In the genomic region with DNA sequence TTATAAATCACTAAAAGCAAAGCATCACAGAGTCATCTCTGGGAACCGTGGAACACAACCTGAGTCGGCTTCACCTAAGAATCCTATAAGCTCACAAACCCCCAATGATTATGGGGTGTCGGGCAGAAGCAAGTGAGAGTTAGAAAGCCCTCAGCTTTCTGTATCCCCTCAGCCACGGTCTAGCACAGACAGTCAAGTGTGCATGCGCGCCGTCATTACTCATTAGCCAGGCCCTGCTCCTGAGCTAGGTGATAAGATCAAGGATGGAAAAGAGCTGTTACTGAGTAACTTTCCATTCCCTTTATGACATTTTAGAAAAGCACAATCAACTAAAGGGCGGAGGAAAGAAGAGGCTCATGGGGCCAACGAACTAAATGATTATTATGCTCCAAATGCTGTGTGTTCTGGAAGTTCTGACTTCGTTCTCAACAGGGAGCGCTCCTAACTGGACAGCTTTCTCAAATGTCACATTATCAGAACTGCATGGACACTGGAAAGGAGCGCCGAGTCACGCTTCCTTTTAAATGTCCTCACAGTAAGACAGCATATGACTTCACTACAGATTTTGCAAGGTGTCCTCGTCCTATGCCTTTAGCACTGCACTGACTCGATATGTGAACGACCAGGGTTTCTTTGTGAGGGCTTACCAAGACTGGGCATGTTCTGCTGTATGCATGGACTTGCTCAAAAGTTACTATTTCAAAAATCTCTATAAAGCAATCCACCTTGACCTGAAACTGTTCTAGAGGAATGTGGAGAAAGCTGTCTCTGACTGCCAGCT, we compare ENCODE assay signal across 17 mouse cellular contexts. TPM values are rescaled to one million over a fixed set of nuclear protein-coding genes. Genes with fewer than 3 reads are reported as not detected.
A peak's percentile ranks its signal among the peaks of the same experiment; 100 is the strongest.
DNase-seq lines count a peak whose midpoint lies in the region; ATAC-seq and TF ChIP-seq lines count a peak whose summit lies in the region.
"Had no signal": no experiment of that assay in that cellular context is flagged by ENCODE, and none has a peak within 500 bp of the region (broad histone marks: within the 10 kb centered on the region; RNA-seq: fewer than 3 reads in every experiment).

No protein-coding gene starts in this region.

- peak; percentile 37 for DNase-seq in adrenal gland, adult 2 months
- no peak for DNase-seq in adrenal gland, adult 8-10 months
- peak; percentile 60 for DNase-seq in intestine, embryonic 14.5 days (ENCODE audit: low spot score)
- peak; percentile 59 for DNase-seq in kidney, postnatal 0 days (ENCODE audit: low spot score)
- DNase-seq in liver, embryonic 14.5 days (ENCODE audit: low read depth in 3 of 3, low spot score in 3 of 3) = peak in 2 of 3 experiments; percentile 15 to 17
- no peak for DNase-seq in testis, postnatal 10 days (ENCODE audit: low spot score)
- DNase-seq in right cerebral cortex, postnatal 25 days = no peak
- DNase-seq: cerebellum, postnatal 36 days; heart, postnatal 36 days; lung, postnatal 4 days; thymus, adult 18-20 months had no signal

- no peak for TF ChIP-seq CTCF in kidney, postnatal 0 days (IDR thresholded peaks at IDR 0.05; ENCODE audit: low read depth)
- TF ChIP-seq CTCF in liver, embryonic 14.5 days (IDR thresholded peaks at IDR 0.05; ENCODE audit: low read depth) = no peak

- no peak overlapping the region for H3K4me2 ChIP-seq in intestine, embryonic 14.5 days (ENCODE audit: low read length)
- H3K4me2 ChIP-seq in kidney, postnatal 0 days (ENCODE audit: low read length) = 0 out of 2 replicates have a peak overlapping the region, but pooled peaks have one; percentile 21
- no peak overlapping the region for H3K4me2 ChIP-seq in liver, embryonic 14.5 days (ENCODE audit: low read depth)
- H3K4me2 ChIP-seq in midbrain, embryonic 15.5 days = no peak overlapping the region
- H3K4me2 ChIP-seq: embryonic facial prominence, embryonic 15.5 days had no signal

- ATAC-seq in intestine, embryonic 14.5 days (replicated peaks; ENCODE audit: low FRiP score, low TSS enrichment, low read depth) = peak; percentile 90
- peak; percentile 90 for ATAC-seq in kidney, postnatal 0 days (replicated peaks; ENCODE audit: low FRiP score, low read depth)
- ATAC-seq in liver, embryonic 14.5 days (ENCODE audit: insufficient read depth) = peak; percentile 67
- no peak for ATAC-seq in midbrain, embryonic 15.5 days (replicated peaks)
- ATAC-seq: forebrain, embryonic 16.5 days had no signal

- H3K36me3 ChIP-seq in intestine, embryonic 14.5 days (ENCODE audit: control insufficient read depth, insufficient read depth, low read length) = peaks cover 11% of the 10 kb centered on the region
- H3K36me3 ChIP-seq in kidney, postnatal 0 days (ENCODE audit: insufficient read depth, low read length) = peaks cover 17% of the 10 kb centered on the region
- H3K36me3 ChIP-seq in liver, embryonic 14.5 days (replicated peaks; ENCODE audit: control insufficient read depth, insufficient read depth, low read depth) = no peaks in the 10 kb centered on the region; the same call in 1 of the 2 replicates
- H3K36me3 ChIP-seq in midbrain, embryonic 15.5 days (replicated peaks) = 0 out of 2 replicates have a peak, but pooled peaks cover 2% of the 10 kb centered on the region

- TF ChIP-seq EP300 in liver, embryonic 14.5 days (IDR thresholded peaks at IDR 0.05; ENCODE audit: low read depth) = no peak

- WGBS in intestine, embryonic 14.5 days = 75% methylated on average over 17 of the region's 17 CpGs
- 72% methylated on average over 17 of the region's 17 CpGs for WGBS in kidney, postnatal 0 days
- WGBS in liver, embryonic 14.5 days (ENCODE audit: insufficient replicate concordance) = 74% methylated on average over 17 of the region's 17 CpGs
- 93% methylated on average over 17 of the region's 17 CpGs for WGBS in midbrain, embryonic 15.5 days

- no peak overlapping the region for H3K4me3 ChIP-seq in intestine, embryonic 14.5 days (ENCODE audit: low read depth, low read length)
- no peak overlapping the region for H3K4me3 ChIP-seq in kidney, postnatal 0 days (replicated peaks; ENCODE audit: low read depth, low read length)
- H3K4me3 ChIP-seq in liver, embryonic 14.5 days (ENCODE audit: insufficient read depth in 1 of 2, low read depth in 2 of 2, low read length in 2 of 2) = no peak overlapping the region
- no peak overlapping the region for H3K4me3 ChIP-seq in midbrain, embryonic 15.5 days
- H3K4me3 ChIP-seq: embryonic facial prominence, embryonic 15.5 days had no signal

- no peaks in the 10 kb centered on the region; the same call in 1 of the 2 replicates for H3K4me1 ChIP-seq in intestine, embryonic 14.5 days (replicated peaks; ENCODE audit: control insufficient read depth, insufficient read depth, low read length)
- H3K4me1 ChIP-seq in kidney, postnatal 0 days (replicated peaks; ENCODE audit: insufficient read depth, low read length) = no peaks in the 10 kb centered on the region
- H3K4me1 ChIP-seq in liver, embryonic 14.5 days (replicated peaks; ENCODE audit: control insufficient read depth in 2 of 2, insufficient read depth in 2 of 2, low read length in 1 of 2) = peaks cover 0 to 5% of the 10 kb centered on the region in 2 experiments; a peak in 1 of 4 replicates
- no peaks in the 10 kb centered on the region for H3K4me1 ChIP-seq in midbrain, embryonic 15.5 days
- H3K4me1 ChIP-seq: embryonic facial prominence, embryonic 15.5 days had no signal

- no peaks in the 10 kb centered on the region for H3K9me3 ChIP-seq in intestine, embryonic 14.5 days (ENCODE audit: control insufficient read depth, low read length)
- no peaks in the 10 kb centered on the region for H3K9me3 ChIP-seq in kidney, postnatal 0 days (replicated peaks; ENCODE audit: low read length)
- H3K9me3 ChIP-seq in liver, embryonic 14.5 days (ENCODE audit: control insufficient read depth, low read length) = no peaks in the 10 kb centered on the region
- no peaks in the 10 kb centered on the region for H3K9me3 ChIP-seq in midbrain, embryonic 15.5 days
- H3K9me3 ChIP-seq: embryonic facial prominence, embryonic 15.5 days had no signal

- no peaks in the 10 kb centered on the region for H3K27me3 ChIP-seq in intestine, embryonic 14.5 days (replicated peaks; ENCODE audit: control insufficient read depth, insufficient read depth, low read length)
- no peaks in the 10 kb centered on the region for H3K27me3 ChIP-seq in kidney, postnatal 0 days (ENCODE audit: insufficient read depth, low read length)
- H3K27me3 ChIP-seq in liver, embryonic 14.5 days (ENCODE audit: control insufficient read depth, insufficient read depth, low read length) = no peaks in the 10 kb centered on the region
- H3K27me3 ChIP-seq in midbrain, embryonic 15.5 days (replicated peaks) = no peaks in the 10 kb centered on the region
- H3K27me3 ChIP-seq: embryonic facial prominence, embryonic 15.5 days had no signal

- H3K9ac ChIP-seq in intestine, embryonic 14.5 days (ENCODE audit: low read length) = no peak overlapping the region
- H3K9ac ChIP-seq in kidney, postnatal 0 days (ENCODE audit: low read depth, low read length) = no peak overlapping the region
- no peak overlapping the region for H3K9ac ChIP-seq in liver, embryonic 14.5 days (replicated peaks)
- no peak overlapping the region for H3K9ac ChIP-seq in midbrain, embryonic 15.5 days
- H3K9ac ChIP-seq: embryonic facial prominence, embryonic 15.5 days had no signal

- H3K27ac ChIP-seq in intestine, embryonic 14.5 days (ENCODE audit: low read depth) = no peak overlapping the region
- peak overlapping the region; percentile 79 for H3K27ac ChIP-seq in kidney, postnatal 0 days
- no peak overlapping the region; the same call in 1 of the 2 replicates for H3K27ac ChIP-seq in liver, embryonic 14.5 days
- no peak overlapping the region for H3K27ac ChIP-seq in midbrain, embryonic 15.5 days
- H3K27ac ChIP-seq: embryonic facial prominence, embryonic 15.5 days had no signal

RNA-seq across cellular contexts. Expression of gene Gata3, which starts 29.0 kb away (rescaled TPM):
- 10 to 100 TPM; 12.7 to 26.1 TPM for total RNA-seq in adrenal gland, adult 2 months (2021)
- 15.9 and 18.6 TPM in 2 replicates for polyA plus RNA-seq in adrenal gland, adult 2 months (2012; rRNA removed)
- 10 to 100 TPM; 22.3 to 43.4 (median 32.2) TPM for total RNA-seq in adrenal gland, adult 8-10 months (2022)
- 0.85 and 1.8 TPM in 2 replicates for polyA plus RNA-seq in intestine, embryonic 14.5 days (2014; fragmentation: Nextera tagmentation; extraction: Ambion mirVana)
- 95.1 and 99.1 TPM in 2 replicates for polyA plus RNA-seq in kidney, postnatal 0 days (2015; fragmentation: Nextera tagmentation; extraction: Ambion mirVana)
- 0.16 and 0.30 TPM in 2 replicates for polyA plus RNA-seq in liver, embryonic 14.5 days (2012; rRNA removed)
- 0.38 and 0.63 TPM in 2 replicates for polyA plus RNA-seq in liver, embryonic 14.5 days (2014; fragmentation: Nextera tagmentation; extraction: Ambion mirVana)
- 99.1 and 116 TPM in 2 replicates for polyA plus RNA-seq in midbrain, embryonic 15.5 days (2015; fragmentation: Nextera tagmentation; extraction: Ambion mirVana)
- total RNA-seq: granulocyte monocyte progenitor cell, adult 5-6 weeks had no signal

RNA-seq across cellular contexts. Expression of gene 9230102O04Rik, which starts 29.5 kb away (rescaled TPM):
- total RNA-seq in adrenal gland, adult 2 months (2021) = not detected
- polyA plus RNA-seq in adrenal gland, adult 2 months (2012; rRNA removed) = not detected in 2 replicates
- not detected for total RNA-seq in adrenal gland, adult 8-10 months (2022)
- polyA plus RNA-seq in intestine, embryonic 14.5 days (2014; fragmentation: Nextera tagmentation; extraction: Ambion mirVana) = not detected in 2 replicates
- polyA plus RNA-seq in kidney, postnatal 0 days (2015; fragmentation: Nextera tagmentation; extraction: Ambion mirVana) = 12.5 and 18.7 TPM in 2 replicates
- not detected in 2 replicates for polyA plus RNA-seq in liver, embryonic 14.5 days (2012; rRNA removed)
- not detected in 2 replicates for polyA plus RNA-seq in liver, embryonic 14.5 days (2014; fragmentation: Nextera tagmentation; extraction: Ambion mirVana)
- polyA plus RNA-seq in midbrain, embryonic 15.5 days (2015; fragmentation: Nextera tagmentation; extraction: Ambion mirVana) = 4.0 and 4.8 TPM in 2 replicates
- total RNA-seq: ES-E14; granulocyte monocyte progenitor cell, adult 5-6 weeks; heart, postnatal 36 days; left cerebral cortex, postnatal 14 days had no signal
- polyA plus RNA-seq: forebrain, embryonic 16.5 days had no signal

RNA-seq across cellular contexts. Expression of gene 4930412O13Rik, which starts 37.8 kb away (rescaled TPM):
- total RNA-seq in adrenal gland, adult 2 months (2021) = 1 to 10 TPM in 1 of 2 experiments, under 1 TPM in 1; 0.59 to 1.0 TPM
- 0.11 and 0.22 TPM in 2 replicates for polyA plus RNA-seq in adrenal gland, adult 2 months (2012; rRNA removed)
- total RNA-seq in adrenal gland, adult 8-10 months (2022) = 1 to 10 TPM in 3 of 4 experiments, under 1 TPM in 1; 0.78 to 3.3 (median 2.8) TPM
- not detected in 2 replicates for polyA plus RNA-seq in intestine, embryonic 14.5 days (2014; fragmentation: Nextera tagmentation; extraction: Ambion mirVana)
- polyA plus RNA-seq in kidney, postnatal 0 days (2015; fragmentation: Nextera tagmentation; extraction: Ambion mirVana) = 3.3 and 5.0 TPM in 2 replicates
- polyA plus RNA-seq in liver, embryonic 14.5 days (2012; rRNA removed) = not detected in 2 replicates
- not detected in 2 replicates for polyA plus RNA-seq in liver, embryonic 14.5 days (2014; fragmentation: Nextera tagmentation; extraction: Ambion mirVana)
- 1.3 and 2.2 TPM in 2 replicates for polyA plus RNA-seq in midbrain, embryonic 15.5 days (2015; fragmentation: Nextera tagmentation; extraction: Ambion mirVana)
- total RNA-seq: granulocyte monocyte progenitor cell, adult 5-6 weeks; heart, postnatal 36 days; left cerebral cortex, postnatal 14 days had no signal
- polyA plus RNA-seq: forebrain, embryonic 16.5 days had no signal

Comparison
In these comparisons a context has a peak if more than half of its experiments do, and no peak if none do; other contexts are left out.
1. DNase-seq: peak in adrenal gland, adult 2 months (single experiment), intestine, embryonic 14.5 days (single experiment), kidney, postnatal 0 days (single experiment) and liver, embryonic 14.5 days (2 of 3); none in adrenal gland, adult 8-10 months (single experiment), testis, postnatal 10 days (single experiment) and right cerebral cortex, postnatal 25 days (single experiment).